ENCODE assay signal across 8 mouse cellular contexts in genomic region chrX:113184569-113185229, GRCm38 (mm10). TPM values are rescaled to one million over a fixed set of nuclear protein-coding genes. Genes with fewer than 3 reads are reported as not detected.
DNase-seq lines count a peak whose midpoint lies in the region; ATAC-seq and TF ChIP-seq lines count a peak whose summit lies in the region.

No protein-coding gene starts in this region.

- no peaks in the 10 kb centered on the region for H3K9me3 ChIP-seq in heart, embryonic 16.5 days (replicated peaks; ENCODE audit: control insufficient read depth, low read length)

- H3K79me2 ChIP-seq in macrophage (ENCODE audit: inconsistent target): peaks cover 54% of the 10 kb centered on the region

- no peaks in the 10 kb centered on the region for H3K27me3 ChIP-seq in heart, embryonic 16.5 days (ENCODE audit: control insufficient read depth, insufficient read depth, low read length)

- ATAC-seq in heart, embryonic 16.5 days (replicated peaks; ENCODE audit: extremely low read depth, insufficient read depth, low FRiP score): 0 out of 2 replicates have a peak, but pooled peaks have one; percentile 8

- H3K4me1 ChIP-seq in bone marrow, adult 2 months (ENCODE audit: control insufficient read depth, insufficient read depth, low read length): no peaks in the 10 kb centered on the region
- no peaks in the 10 kb centered on the region for H3K4me1 ChIP-seq in heart, embryonic 16.5 days (ENCODE audit: control insufficient read depth, insufficient read depth, low read length)

- DNase-seq in left cerebral cortex, adult 2 months (ENCODE audit: extremely low spot score in 1 of 2, low spot score in 2 of 2): no peak
- no peak for DNase-seq in left cerebral cortex, adult 8-10 months (ENCODE audit: low spot score in 2 of 2)
- no peak for DNase-seq in adrenal gland, postnatal 14 days
- no peak for DNase-seq in spleen, adult 12 weeks (ENCODE audit: low spot score)
- DNase-seq in cerebellum, adult 11-12 months: no peak

- H3K36me3 ChIP-seq in heart, embryonic 16.5 days (ENCODE audit: control insufficient read depth, insufficient read depth): no peaks in the 10 kb centered on the region
- H3K36me3 ChIP-seq in macrophage (ENCODE audit: inconsistent target): no peaks in the 10 kb centered on the region

- H3K9ac ChIP-seq in heart, embryonic 16.5 days (ENCODE audit: low read length): peak overlapping the region; percentile 55

- H3K4me3 ChIP-seq in left cerebral cortex, adult 2 months: peak overlapping the region; percentile 59
- peak overlapping the region; percentile 97 for H3K4me3 ChIP-seq in bone marrow, adult 2 months (replicated peaks; ENCODE audit: control insufficient read depth, low read depth, low read length)
- H3K4me3 ChIP-seq in heart, embryonic 16.5 days (ENCODE audit: low read length): peak overlapping the region; percentile 57
- H3K4me3 ChIP-seq in macrophage (ENCODE audit: inconsistent target): peak overlapping the region; percentile 73

- no peak for TF ChIP-seq POLR2A in bone marrow, adult 2 months (IDR thresholded peaks at IDR 0.05; ENCODE audit: borderline replicate concordance, control insufficient read depth, low read depth, low read length)

- no peak for TF ChIP-seq CTCF in left cerebral cortex, adult 2 months (IDR thresholded peaks at IDR 0.05)
- TF ChIP-seq CTCF in bone marrow, adult 2 months (IDR thresholded peaks at IDR 0.05; ENCODE audit: control insufficient read depth, insufficient read depth, low read length): no peak

- H3K4me2 ChIP-seq in heart, embryonic 16.5 days (ENCODE audit: low read depth, low read length): peak overlapping the region; percentile 58

- H3K27ac ChIP-seq in left cerebral cortex, adult 2 months: peak overlapping the region; percentile 84
- 0 out of 2 replicates have a peak overlapping the region, but pooled peaks have one; percentile 41 for H3K27ac ChIP-seq in bone marrow, adult 2 months (ENCODE audit: control insufficient read depth, insufficient read depth, low read depth, low read length, poor library complexity)
- H3K27ac ChIP-seq in heart, embryonic 16.5 days (ENCODE audit: low read length): peak overlapping the region; percentile 33
- H3K27ac ChIP-seq in macrophage: peak overlapping the region; percentile 70

- 12% methylated on average over 17 of the region's 17 CpGs for WGBS in bone marrow, adult 2 months
- WGBS in heart, embryonic 16.5 days: 9% methylated on average over 17 of the region's 17 CpGs
- WGBS in macrophage (ENCODE audit: missing documents): 15% methylated on average over 16 of the region's 17 CpGs

- intact Hi-C loops in left cerebral cortex, adult 2 months (cut with DNase I): no loop called here

RNA-seq across cellular contexts. Expression of gene Chm, which starts 0.6 kb away (rescaled TPM):
- total RNA-seq in left cerebral cortex, adult 2 months (2021): 10 to 100 TPM; 36.8 to 43.5 TPM
- 10 to 100 TPM; 38.5 to 45.4 (median 41.9) TPM for total RNA-seq in left cerebral cortex, adult 8-10 months (2022)
- 0.95 and 9.9 TPM in 2 replicates for polyA plus RNA-seq in bone marrow, adult 2 months (2011; ENCODE audit: insufficient read depth, insufficient read length, low replicate concordance, missing spikeins)
- polyA plus RNA-seq in heart, embryonic 16.5 days (2015; fragmentation: Nextera tagmentation; extraction: Ambion mirVana): 9.1 and 9.8 TPM in 2 replicates
- total RNA-seq in macrophage (2018; cell fraction: chromatin; rRNA removed): 10 to 100 TPM; 19.6 to 49.6 (median 33.0) TPM
- total RNA-seq in macrophage (2018; cell fraction: cytosol; rRNA removed): 10 to 100 TPM; 13.5 to 21.2 (median 17.5) TPM
- 10 to 100 TPM; 19.6 to 50.1 (median 29.6) TPM for total RNA-seq in macrophage (2018; cell fraction: nucleus; rRNA removed)
- 15.4 to 16.6 TPM (median 15.4 TPM) in 3 replicates for polyA plus RNA-seq in macrophage (2018)
- total RNA-seq in adrenal gland, postnatal 14 days (2021): 14.5 and 15.9 TPM in 2 replicates

Comparison
In these comparisons a context has a peak if more than half of its experiments do, and no peak if none do; other contexts are left out.
1. H3K27ac ChIP-seq: peak in every context shown above with its lines; median percentile 84 in left cerebral cortex, adult 2 months; 70 in macrophage; 41 in bone marrow, adult 2 months; 33 in heart, embryonic 16.5 days.